Mouse (Mus musculus) myocyte (in vitro differentiated cells): ENCODE measurements around the gene Kalrn. TPM values are rescaled to one million over a fixed set of nuclear protein-coding genes. Genes with fewer than 3 reads are reported as not detected.

Experiments
- H3K27me3 ChIP-seq: one replicate; pipeline ENCODE4 v1.6.1; 2011; ENCODE audit not compliant: control insufficient read depth, insufficient read depth, insufficient read length
- H3K36me3 ChIP-seq: one replicate; pipeline ENCODE4 v1.6.1; 2011; ENCODE audit not compliant: control insufficient read depth, insufficient read depth
- H3K4me2 ChIP-seq: one replicate; pipeline ENCODE4 v1.6.1; 2011; ENCODE audit warnings: low read depth, control low read depth
- H3K4me3 ChIP-seq: one replicate; pipeline ENCODE4 v1.5.1; 2011; ENCODE audit warnings: mild to moderate bottlenecking, control low read depth, moderate library complexity
- H3K79me2 ChIP-seq: one replicate; pipeline ENCODE4 v1.6.1; 2011; ENCODE audit not compliant: control insufficient read depth, insufficient read depth
- H3ac ChIP-seq: one replicate; pipeline ENCODE4 v1.6.1; 2011; ENCODE audit not compliant: control insufficient read depth, insufficient read length
- CEBPB ChIP-seq: IDR thresholded peaks from 2 replicates; pipeline ENCODE4 v1.6.1; 2011; ENCODE audit warnings: mild to moderate bottlenecking, moderate library complexity; ENCODE audit not compliant: poor library complexity, insufficient read depth, severe bottlenecking
- E2F4 ChIP-seq: IDR thresholded peaks from one replicate; pipeline ENCODE4 v1.6.1; 2011; ENCODE audit warnings: mild to moderate bottlenecking, control low read depth, moderate library complexity; ENCODE audit not compliant: insufficient read depth
- MAX ChIP-seq: IDR thresholded peaks from one replicate; pipeline ENCODE4 v1.6.1; 2011; ENCODE audit warnings: low read depth, mild to moderate bottlenecking, control low read depth
- MYOD1 ChIP-seq, 3 experiments: IDR thresholded peaks; one replicate each; pipeline ENCODE4 v1.6.1; 2011; ENCODE audit warnings: control low read depth in 2 of 3, low read depth in 2 of 3, mild to moderate bottlenecking in 2 of 3, moderate library complexity in 1 of 3; ENCODE audit not compliant: insufficient read length in 2 of 3, control insufficient read depth in 1 of 3
- MYOG ChIP-seq, 3 experiments: IDR thresholded peaks; one replicate each; pipeline ENCODE4 v1.6.1; 2011; ENCODE audit warnings: control low read depth in 2 of 3, low read depth in 2 of 3, mild to moderate bottlenecking in 2 of 3; ENCODE audit not compliant: insufficient read length in 2 of 3, control insufficient read depth in 1 of 3, insufficient read depth in 1 of 3
- POLR2A ChIP-seq: IDR thresholded peaks from one replicate; pipeline ENCODE4 v1.6.1; 2011; ENCODE audit warnings: low read depth, mild to moderate bottlenecking, control low read depth, moderate library complexity; ENCODE audit not compliant: insufficient read length
- POLR2AphosphoS2 ChIP-seq: IDR thresholded peaks from one replicate; pipeline ENCODE4 v1.6.1; 2011; ENCODE audit warnings: low read depth, control low read depth; ENCODE audit not compliant: insufficient read length
- REST ChIP-seq: IDR thresholded peaks from one replicate; pipeline ENCODE4 v1.6.1; 2011; ENCODE audit warnings: mild to moderate bottlenecking, control low read depth, moderate library complexity; ENCODE audit not compliant: insufficient read depth, insufficient read length
- SRF ChIP-seq: IDR thresholded peaks from one replicate; pipeline ENCODE4 v1.6.1; 2011; ENCODE audit warnings: low read depth; ENCODE audit not compliant: control insufficient read depth, insufficient read length
- TCF12 ChIP-seq: IDR thresholded peaks from one replicate; pipeline ENCODE4 v1.6.1; 2011; ENCODE audit warnings: mild to moderate bottlenecking, control low read depth; ENCODE audit not compliant: poor library complexity, insufficient read depth, severe bottlenecking
- TCF3 ChIP-seq: IDR thresholded peaks from one replicate; pipeline ENCODE4 v1.6.1; 2011; ENCODE audit warnings: low read depth, control low read depth; ENCODE audit not compliant: insufficient read length
- USF1 ChIP-seq: IDR thresholded peaks from one replicate; pipeline ENCODE4 v1.6.1; 2011; ENCODE audit warnings: low read depth, mild to moderate bottlenecking, control low read depth, moderate library complexity
- polyA plus RNA-seq: library from polyadenylated mRNA; unstranded; fragments of >200 nt; fragmentation: generic; extraction: Trizol; gene quantifications from one replicate; pipeline ENCODE4 v1.2.1, GENCODE M21; 2012; ENCODE audit warnings: missing spikeins

Kalrn gene
- polyA plus RNA-seq, 1 experiment: 5.5 TPM

- no peak for TF ChIP-seq TCF12
- no peak for TF ChIP-seq E2F4
- TF ChIP-seq TCF3: no peak
- no peak for TF ChIP-seq USF1
- no peak for TF ChIP-seq SRF
- TF ChIP-seq MYOG (IDR thresholded peaks at IDR 0.05; ENCODE audit: control insufficient read depth in 1 of 3, insufficient read depth in 1 of 3, insufficient read length in 2 of 3, low read depth in 2 of 3): no peak
- no peak for TF ChIP-seq CEBPB
- no peak for TF ChIP-seq REST
- TF ChIP-seq MAX: no peak
- no peak for TF ChIP-seq POLR2A
- TF ChIP-seq POLR2AphosphoS2: no peak
- TF ChIP-seq MYOD1 (IDR thresholded peaks at IDR 0.05; ENCODE audit: control insufficient read depth in 1 of 3, insufficient read length in 2 of 3, low read depth in 2 of 3): no peak
- no peaks in the 10 kb centered on the region for H3K27me3 ChIP-seq
- no peaks in the 10 kb centered on the region for H3K36me3 ChIP-seq
- no peak overlapping the region for H3ac ChIP-seq
- no peaks in the 10 kb centered on the region for H3K79me2 ChIP-seq
- H3K4me3 ChIP-seq: no peak overlapping the region
- no peak overlapping the region for H3K4me2 ChIP-seq
Measured at GRCm38 (mm10) chr16:34184721-34185120, 388.6 kb downstream of the Kalrn start.

GRCm38 (mm10) chr16:34183186-34183585, 390.1 kb downstream of the Kalrn start:
- TF ChIP-seq POLR2AphosphoS2 (no peak), TCF12 (no peak), E2F4 (no peak), MAX (no peak), SRF (no peak), MYOD1 (IDR thresholded peaks at IDR 0.05; ENCODE audit: control insufficient read depth in 1 of 3, insufficient read length in 2 of 3, low read depth in 2 of 3) (no peak), POLR2A (no peak), MYOG (IDR thresholded peaks at IDR 0.05; ENCODE audit: control insufficient read depth in 1 of 3, insufficient read depth in 1 of 3, insufficient read length in 2 of 3, low read depth in 2 of 3) (no peak), REST (no peak), CEBPB (no peak), TCF3 (no peak), USF1 (no peak)
- H3K36me3 ChIP-seq: no peaks in the 10 kb centered on the region
- H3ac ChIP-seq: no peak overlapping the region
- no peak overlapping the region for H3K4me3 ChIP-seq
- no peaks in the 10 kb centered on the region for H3K79me2 ChIP-seq
- H3K4me2 ChIP-seq: no peak overlapping the region
- H3K27me3 ChIP-seq: no peaks in the 10 kb centered on the region

- no peaks in the 10 kb centered on the region for H3K36me3 ChIP-seq
- TF ChIP-seq MYOG (IDR thresholded peaks at IDR 0.05; ENCODE audit: control insufficient read depth in 1 of 3, insufficient read depth in 1 of 3, insufficient read length in 2 of 3, low read depth in 2 of 3) (no peak), CEBPB (no peak), POLR2AphosphoS2 (no peak)
- H3K4me3 ChIP-seq: no peak overlapping the region
- H3K4me2 ChIP-seq: no peak overlapping the region
- no peaks in the 10 kb centered on the region for H3K27me3 ChIP-seq
- no peak overlapping the region for H3ac ChIP-seq
- H3K79me2 ChIP-seq: no peaks in the 10 kb centered on the region
Measured at GRCm38 (mm10) chr16:34175625-34176024, 397.7 kb downstream of the Kalrn start.

GRCm38 (mm10) chr16:34172572-34173181, 400.7 kb downstream of the Kalrn start:
- Histone ChIP-seq H3K36me3 (no peaks in the 10 kb centered on the region), H3K4me3 (no peak overlapping the region), H3K27me3 (no peaks in the 10 kb centered on the region), H3K4me2 (no peak overlapping the region), H3K79me2 (no peaks in the 10 kb centered on the region), H3ac (no peak overlapping the region)
- TF ChIP-seq TCF12: no peak
- TF ChIP-seq MAX: no peak
- TF ChIP-seq USF1: no peak
- no peak for TF ChIP-seq REST
- no peak for TF ChIP-seq SRF
- no peak for TF ChIP-seq MYOG (IDR thresholded peaks at IDR 0.05; ENCODE audit: control insufficient read depth in 1 of 3, insufficient read depth in 1 of 3, insufficient read length in 2 of 3, low read depth in 2 of 3)
- TF ChIP-seq MYOD1 (IDR thresholded peaks at IDR 0.05; ENCODE audit: control insufficient read depth in 1 of 3, insufficient read length in 2 of 3, low read depth in 2 of 3): no peak
- no peak for TF ChIP-seq POLR2A
- TF ChIP-seq CEBPB: no peak
- no peak for TF ChIP-seq E2F4
- no peak for TF ChIP-seq POLR2AphosphoS2
- TF ChIP-seq TCF3: no peak

- no peak for TF ChIP-seq MYOG (IDR thresholded peaks at IDR 0.05; ENCODE audit: control insufficient read depth in 1 of 3, insufficient read depth in 1 of 3, insufficient read length in 2 of 3, low read depth in 2 of 3)
- H3K36me3 ChIP-seq: no peaks in the 10 kb centered on the region
- H3ac ChIP-seq: no peak overlapping the region
- no peaks in the 10 kb centered on the region for H3K79me2 ChIP-seq
- no peak overlapping the region for H3K4me3 ChIP-seq
- H3K4me2 ChIP-seq: no peak overlapping the region
- no peaks in the 10 kb centered on the region for H3K27me3 ChIP-seq
Measured at GRCm38 (mm10) chr16:34167042-34167441, 406.3 kb downstream of the Kalrn start.
